Mouse (Mus musculus) 3134 (cell line): ENCODE measurements around the gene Ssty2.
"Not testable (repeated sequence)": the region's sequence is repeated elsewhere in the genome, so short reads cannot be mapped to it uniquely, and the experiment has no call there.

Experiments used
- DNase-seq: peaks from one replicate; pipeline ENCODE4 v3.0.0-alpha.2; 2011; ENCODE audit warnings: low spot score; ENCODE audit not compliant: insufficient read length; ENCODE audit errors: extremely low read depth

The Ssty2 gene

GRCm38 (mm10) chrY:67047972-67048371 is at the start of gene Ssty2:
Ssty2 (minus strand) TSS chrY:67048072.
- not testable (repeated sequence) for DNase-seq
